Mouse (Mus musculus) forebrain, embryonic 11.5 days (tissue): Measurements from ENCODE around the gene Prdm12. TPM values are rescaled to one million over a fixed set of nuclear protein-coding genes. Genes with fewer than 3 reads are reported as not detected.
A peak's percentile ranks its signal among the peaks of the same experiment; 100 is the strongest.
"Not testable (repeated sequence)": the region's sequence is repeated elsewhere in the genome, so short reads cannot be mapped to it uniquely, and the experiment has no call there.

Source experiments
- ATAC-seq: fragments of 200-750 bp; cut with Nextera tagmentation; replicated peaks from 2 replicates; pipeline ENCODE4 v1.8.0; 2017; ENCODE audit warnings: moderate TSS enrichment; ENCODE audit not compliant: low FRiP score
- DNase-seq: peaks from one replicate; pipeline ENCODE4 v3.0.0-alpha.2; 2017; ENCODE audit warnings: low spot score
- H3K27ac ChIP-seq: fragments of 300-500 bp; sonication (generic); 2 replicates; pipeline ENCODE4 v1.5.1; 2014; ENCODE audit warnings: low read depth, low read length
- H3K27me3 ChIP-seq: fragments of 300-500 bp; sonication (generic); 2 replicates; pipeline ENCODE4 v1.6.1; 2014; ENCODE audit warnings: mild to moderate bottlenecking, low read length, mixed read lengths; ENCODE audit not compliant: control insufficient read depth, insufficient read depth
- H3K36me3 ChIP-seq: fragments of 300-500 bp; sonication (generic); 2 replicates; pipeline ENCODE4 v1.6.1; 2014; ENCODE audit warnings: mild to moderate bottlenecking, low read length, moderate library complexity, mixed read lengths; ENCODE audit not compliant: control insufficient read depth, insufficient read depth
- H3K4me1 ChIP-seq: fragments of 300-500 bp; sonication (generic); replicated peaks from 2 replicates; pipeline ENCODE4 v1.6.1; 2014; ENCODE audit warnings: low read length, mixed read lengths; ENCODE audit not compliant: control insufficient read depth, insufficient read depth
- H3K4me2 ChIP-seq: fragments of 300-500 bp; sonication (generic); 2 replicates; pipeline ENCODE4 v1.6.1; 2014; ENCODE audit warnings: low read depth, mild to moderate bottlenecking, low read length, moderate library complexity, mixed read lengths; ENCODE audit not compliant: severe bottlenecking
- H3K4me3 ChIP-seq: fragments of 300-500 bp; sonication (generic); 2 replicates; pipeline ENCODE4 v1.5.1; 2014; ENCODE audit warnings: low read depth, low read length
- H3K9ac ChIP-seq: fragments of 300-500 bp; sonication (generic); 2 replicates; pipeline ENCODE4 v1.6.1; 2014; ENCODE audit warnings: low read length
- H3K9me3 ChIP-seq: fragments of 300-500 bp; sonication (generic); 2 replicates; pipeline ENCODE4 v1.6.1; 2016; ENCODE audit warnings: low read length, mixed read lengths; ENCODE audit not compliant: control insufficient read depth
- WGBS: fragments of 180-500 bp; shearing (Covaris S2); extraction: QIAGEN DNeasy Blood & Tissue Kit; methylation state at CpG from one replicate; pipeline ENCODE4 v1.1.7; 2014; 5-methylcytosine and 5-hydroxymethylcytosine counted together
- polyA plus RNA-seq: library from polyadenylated mRNA; unstranded; fragments of >200 nt; fragmentation: Nextera tagmentation; extraction: Ambion mirVana; gene quantifications from 2 replicates; pipeline ENCODE4 v1.2.1, GENCODE M21; 2014

The Prdm12 gene
- polyA plus RNA-seq, 1 experiment from 2014 or later, result 4.1 TPM

DNA sequence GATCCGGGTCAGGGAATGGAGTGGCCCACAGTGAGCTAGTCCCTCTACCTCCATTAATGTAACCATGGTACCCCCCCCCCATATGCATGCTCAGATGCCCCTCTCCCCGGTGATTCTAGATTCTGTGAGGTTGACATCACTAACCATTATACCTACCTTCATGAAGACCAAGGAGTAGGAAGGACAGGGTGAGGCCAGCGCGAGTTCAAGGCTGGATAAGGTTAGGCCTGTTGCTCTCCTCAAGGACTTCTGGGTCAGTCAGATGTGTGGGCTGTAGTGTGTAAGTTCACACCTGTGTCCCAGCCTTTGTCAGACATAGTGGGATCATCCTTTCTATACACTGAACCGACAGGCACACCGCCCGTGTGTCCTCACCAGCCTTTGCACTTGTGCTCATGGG, 16.5 kb downstream of the Prdm12 start:
- H3K9me3 ChIP-seq, result no peaks in the 10 kb centered on the region; the same call in 1 of the 2 replicates
- no peak overlapping the region for H3K9ac ChIP-seq
- no peak overlapping the region for H3K27ac ChIP-seq
- H3K36me3 ChIP-seq, result no peaks in the 10 kb centered on the region
- H3K27me3 ChIP-seq, result peaks cover 49% of the 10 kb centered on the region
- peaks cover 10% of the 10 kb centered on the region for H3K4me1 ChIP-seq
- H3K4me3 ChIP-seq, result no peak overlapping the region
- ATAC-seq, result no peak
- 92% methylated on average over 7 of the region's 7 CpGs for WGBS
- no peak overlapping the region for H3K4me2 ChIP-seq
- DNase-seq, result no peak

DNA sequence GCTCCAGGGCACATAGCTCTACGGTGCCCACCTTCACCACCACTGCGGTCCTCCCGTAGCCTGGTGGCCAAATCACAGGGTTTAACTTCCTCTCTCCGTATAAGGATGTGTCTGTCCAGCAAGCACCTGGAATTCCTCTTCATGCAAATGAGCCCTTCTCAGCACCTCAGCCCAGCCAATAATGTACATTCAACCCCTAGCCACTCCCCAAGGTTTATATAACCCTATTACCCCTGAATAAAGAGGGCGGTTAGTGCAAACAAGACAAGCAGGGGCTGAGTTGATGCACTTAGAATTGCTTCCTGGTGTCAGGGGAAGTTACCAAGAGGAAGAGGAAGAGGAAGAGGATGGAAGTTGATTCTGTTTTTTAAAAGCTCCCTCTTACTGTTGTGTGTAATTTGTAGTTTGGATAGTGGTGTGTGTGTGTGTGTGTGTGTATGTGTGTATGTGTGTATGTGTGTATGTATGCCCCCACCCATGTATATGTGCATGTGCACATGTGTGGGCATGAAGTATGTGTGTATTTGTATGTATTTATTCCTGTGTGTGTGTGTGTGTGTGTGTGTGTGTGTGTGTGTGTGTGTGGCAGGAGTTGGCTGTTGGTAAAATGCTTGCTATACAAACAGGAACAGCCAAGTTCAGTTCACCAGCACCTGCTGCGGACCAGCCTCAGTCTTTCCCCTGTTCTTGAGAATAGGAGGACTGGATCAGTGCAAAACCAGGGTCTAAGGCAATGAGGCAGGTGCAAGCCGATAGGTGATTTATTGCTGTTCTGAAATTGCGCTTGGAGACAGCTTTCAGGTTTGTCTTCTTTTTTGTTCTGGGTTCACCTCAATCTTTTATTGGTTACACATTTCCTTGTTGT, 23.3 kb downstream of the Prdm12 start:
- Histone ChIP-seq H3K9ac (no peak overlapping the region), H3K4me2 (no peak overlapping the region), H3K27me3 (no peaks in the 10 kb centered on the region), H3K9me3 (no peaks in the 10 kb centered on the region; the same call in 1 of the 2 replicates), H3K36me3 (no peaks in the 10 kb centered on the region), H3K4me3 (no peak overlapping the region), H3K4me1 (no peaks in the 10 kb centered on the region), H3K27ac (no peak overlapping the region)
- DNase-seq (no peak), ATAC-seq (no peak)
- WGBS, result 62% methylated on average over 8 of the region's 8 CpGs

DNA sequence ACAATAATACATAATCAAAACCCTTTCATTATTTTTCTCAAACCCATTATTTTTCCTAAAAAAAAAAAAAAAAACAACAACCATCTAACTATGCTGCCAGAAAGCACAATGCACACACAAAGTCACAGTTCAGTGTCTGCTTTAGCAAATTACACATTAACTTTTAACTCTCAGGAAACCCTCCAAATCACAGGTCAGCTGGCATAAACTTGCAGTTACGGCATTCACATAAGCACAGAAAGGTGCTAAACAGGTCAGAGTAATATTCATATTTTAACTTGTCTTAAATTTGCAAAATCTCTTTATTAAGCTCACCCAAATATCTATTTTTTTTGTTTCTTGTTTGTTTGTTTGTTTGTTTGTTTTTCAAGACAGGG, 24.0 kb downstream of the Prdm12 start:
- H3K4me1 ChIP-seq, result no peaks in the 10 kb centered on the region
- no peaks in the 10 kb centered on the region; the same call in 1 of the 2 replicates for H3K9me3 ChIP-seq
- no peak overlapping the region for H3K9ac ChIP-seq
- H3K4me2 ChIP-seq, result no peak overlapping the region
- no peak for ATAC-seq
- no peak overlapping the region for H3K27ac ChIP-seq
- no peak for DNase-seq
- no peaks in the 10 kb centered on the region for H3K27me3 ChIP-seq
- WGBS, result 91% methylated on average over 1 of the region's 1 CpGs
- no peaks in the 10 kb centered on the region for H3K36me3 ChIP-seq
- no peak overlapping the region for H3K4me3 ChIP-seq

DNA sequence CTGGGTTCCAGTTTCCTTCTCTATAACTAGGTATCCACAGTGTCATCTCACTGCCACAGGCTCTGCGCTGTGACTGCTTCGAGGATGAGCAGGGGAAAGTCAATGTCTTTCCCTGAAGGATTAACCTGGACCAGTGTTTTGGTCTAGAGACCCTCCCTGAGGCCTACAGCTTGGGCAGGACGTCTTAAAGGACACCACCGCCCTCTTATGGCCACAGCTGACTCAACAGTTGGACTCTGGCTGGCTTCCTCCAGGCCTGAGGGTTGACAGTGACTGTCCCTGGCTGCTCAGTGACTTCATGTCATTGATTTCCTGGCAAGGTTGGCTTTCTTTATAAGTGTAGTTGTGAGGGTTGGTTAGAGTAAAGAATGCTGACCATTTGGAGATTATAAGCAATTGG, 27.5 kb downstream of the Prdm12 start:
- Histone ChIP-seq H3K9me3 (no peaks in the 10 kb centered on the region), H3K4me2 (no peak overlapping the region), H3K9ac (no peak overlapping the region), H3K4me3 (no peak overlapping the region), H3K36me3 (no peaks in the 10 kb centered on the region), H3K27ac (no peak overlapping the region), H3K4me1 (no peaks in the 10 kb centered on the region), H3K27me3 (no peaks in the 10 kb centered on the region)
- ATAC-seq, result no peak
- DNase-seq, result peak; percentile 67
- 24% methylated on average over 4 of the region's 4 CpGs for WGBS

DNA sequence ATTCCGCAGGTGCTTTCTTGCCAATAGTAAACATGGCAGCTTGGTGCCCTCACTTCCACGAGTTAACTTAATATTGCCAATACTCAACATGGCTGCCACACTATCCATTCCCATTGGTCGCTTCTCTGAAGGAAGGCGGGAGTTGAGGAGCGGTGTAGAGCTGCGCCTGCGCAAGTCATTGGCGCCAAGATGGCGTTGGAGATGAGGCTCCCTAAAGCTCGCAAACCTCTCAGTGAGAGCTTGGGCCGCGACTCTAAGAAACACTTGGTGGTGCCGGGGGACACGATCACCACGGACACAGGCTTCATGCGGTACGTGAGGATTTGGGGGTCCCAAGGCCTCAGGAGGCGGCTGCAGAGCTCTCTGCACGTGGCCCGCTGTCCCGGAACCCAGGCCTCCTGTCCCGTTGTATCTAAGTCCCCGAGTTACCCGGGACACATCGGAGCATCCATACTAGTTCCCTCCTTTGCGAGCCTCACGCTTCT, 30.8 kb downstream of the Prdm12 start, which contains the start of gene Exosc2:
Exosc2 (plus strand) TSS at position 165 of the 485 bp plus-strand sequence.
- WGBS, result under 1% methylated on average over 27 of the region's 27 CpGs
- Histone ChIP-seq H3K27ac (no peak within 1 kb of the TSS), H3K4me1 (0 out of 2 replicates have a peak, but pooled peaks cover 2% of the 10 kb centered on the region), H3K9ac (peak within 1 kb of the TSS; percentile 74), H3K36me3 (no peaks in the 10 kb centered on the region; the same call in 1 of the 2 replicates), H3K9me3 (no peaks in the 10 kb centered on the region), H3K4me2 (peak within 1 kb of the TSS; percentile 77), H3K27me3 (no peaks in the 10 kb centered on the region), H3K4me3 (peak within 1 kb of the TSS; percentile 49)
- peak; percentile 97 for ATAC-seq
- DNase-seq, result peak; percentile 92

DNA sequence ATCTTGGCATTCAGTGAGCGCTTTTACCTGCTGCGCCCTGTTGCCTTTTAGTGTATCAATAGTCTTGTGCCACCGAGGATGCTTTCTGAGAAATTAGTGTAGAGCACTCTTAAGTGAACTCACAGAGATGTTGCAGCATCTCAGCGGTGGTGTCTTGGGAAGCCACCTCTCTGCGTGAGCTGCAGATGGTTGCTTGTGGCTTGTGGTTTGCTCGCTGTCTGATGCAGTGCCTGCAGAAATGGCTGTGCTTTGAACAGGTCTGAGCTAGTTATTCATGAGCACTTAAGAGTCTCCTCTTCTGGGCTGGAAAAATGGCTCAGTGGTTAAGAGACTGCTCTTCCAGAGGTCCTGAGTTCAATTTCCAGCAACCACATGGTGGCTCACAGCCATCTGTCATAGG, 38.8 kb downstream of the Prdm12 start:
- Histone ChIP-seq H3K27me3 (no peaks in the 10 kb centered on the region), H3K36me3 (peaks cover 9% of the 10 kb centered on the region), H3K9me3 (no peaks in the 10 kb centered on the region), H3K4me3 (no peak overlapping the region), H3K27ac (no peak overlapping the region), H3K4me1 (0 out of 2 replicates have a peak, but pooled peaks cover 2% of the 10 kb centered on the region), H3K9ac (no peak overlapping the region), H3K4me2 (no peak overlapping the region)
- ATAC-seq (no peak), DNase-seq (no peak)
- WGBS, result 95% methylated on average over 6 of the region's 6 CpGs

DNA sequence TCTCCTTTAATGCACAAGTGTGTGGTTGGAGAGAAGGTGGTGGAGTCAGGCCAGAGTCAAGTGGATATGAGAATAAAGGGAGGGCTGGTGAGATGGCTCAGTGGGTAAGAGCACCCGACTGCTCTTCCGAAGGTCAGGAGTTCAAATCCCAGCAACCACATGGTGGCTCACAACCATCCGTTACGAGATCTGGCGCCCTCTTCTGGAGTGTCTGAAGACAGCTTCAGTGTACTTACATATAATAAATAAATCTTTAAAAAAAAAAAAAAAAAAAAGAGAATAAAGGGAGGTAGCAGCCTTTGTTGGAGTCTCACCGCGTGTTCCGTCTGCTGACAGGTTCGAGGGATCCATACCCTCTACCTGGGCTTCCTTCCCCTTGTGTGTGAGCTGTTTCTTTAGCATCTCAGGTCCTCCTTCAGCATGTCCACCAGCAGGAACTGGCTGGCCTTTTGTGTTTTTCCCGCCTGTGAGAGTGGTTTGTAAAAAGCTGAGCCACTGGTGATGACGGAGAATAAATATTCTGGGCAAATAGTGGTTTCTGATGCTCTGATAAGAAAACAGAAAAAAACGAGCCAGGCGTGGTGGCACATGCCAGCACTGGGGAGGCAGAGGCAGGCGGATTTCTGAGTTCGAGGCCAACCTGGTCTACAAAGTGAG, 41.3 kb downstream of the Prdm12 start:
- H3K27ac ChIP-seq, ATAC-seq, H3K4me2 ChIP-seq, DNase-seq, H3K9ac ChIP-seq, H3K9me3 ChIP-seq, H3K4me3 ChIP-seq, H3K36me3 ChIP-seq, H3K4me1 ChIP-seq, H3K27me3 ChIP-seq: not testable (repeated sequence)
- 91% methylated on average over 15 of the region's 15 CpGs for WGBS

DNA sequence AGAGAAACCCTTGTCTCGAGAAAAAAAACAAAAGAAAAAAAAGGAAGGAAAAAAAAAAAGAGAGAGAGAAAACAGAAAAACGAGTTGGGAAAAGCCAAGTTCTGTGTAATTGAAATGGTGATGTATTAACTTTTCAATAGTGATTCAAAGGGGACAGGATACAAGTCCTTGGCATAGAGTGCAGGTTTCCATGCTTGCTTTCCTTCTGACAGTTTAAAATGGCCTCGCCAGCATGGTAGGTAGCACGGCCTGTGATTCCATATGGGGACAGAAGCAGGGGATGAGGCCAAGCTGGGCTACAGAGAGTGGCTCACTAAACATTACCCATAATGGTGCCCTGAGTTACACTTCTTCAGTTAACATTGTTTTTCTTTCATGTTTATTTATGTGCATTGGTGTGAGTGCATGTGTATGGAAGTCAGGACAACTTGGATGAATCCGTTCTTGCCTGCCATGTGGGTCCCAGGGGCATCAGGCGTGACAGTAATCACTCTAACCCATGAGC, 41.9 kb downstream of the Prdm12 start:
- Histone ChIP-seq H3K27ac (no peak overlapping the region), H3K27me3 (no peaks in the 10 kb centered on the region), H3K4me2 (no peak overlapping the region), H3K9ac (no peak overlapping the region), H3K4me1 (no peaks in the 10 kb centered on the region), H3K36me3 (peaks cover 7% of the 10 kb centered on the region; the same call in 1 of the 2 replicates), H3K9me3 (no peaks in the 10 kb centered on the region), H3K4me3 (no peak overlapping the region)
- DNase-seq (no peak), ATAC-seq (no peak)
- 93% methylated on average over 6 of the region's 6 CpGs for WGBS
